Mouse (Mus musculus) lung, embryonic 15.5 days (tissue): ENCODE data around the gene Olfr695. TPM values are rescaled to one million over a fixed set of nuclear protein-coding genes. Genes with fewer than 3 reads are reported as not detected.

ENCODE experiments used
- ATAC-seq: fragments of 200-750 bp; cut with Nextera tagmentation; 2 replicates; pipeline ENCODE4 v1.8.0; 2017; ENCODE audit warnings: moderate number of reproducible peaks, borderline replicate concordance; ENCODE audit not compliant: low FRiP score, low TSS enrichment; ENCODE audit errors: extremely low read depth
- H3K27ac ChIP-seq: fragments of 300-500 bp; sonication (generic); 2 replicates; pipeline ENCODE4 v1.5.1; 2015; ENCODE audit warnings: moderate library complexity, mild to moderate bottlenecking, inconsistent platforms
- H3K27me3 ChIP-seq: fragments of 300-500 bp; sonication (generic); 2 replicates; pipeline ENCODE4 v1.6.1; 2015; ENCODE audit warnings: inconsistent platforms
- H3K36me3 ChIP-seq: fragments of 300-500 bp; sonication (generic); 2 replicates; pipeline ENCODE4 v1.6.1; 2015; ENCODE audit warnings: inconsistent platforms
- H3K4me1 ChIP-seq: fragments of 300-500 bp; sonication (generic); 2 replicates; pipeline ENCODE4 v1.6.1; 2015; ENCODE audit warnings: inconsistent platforms
- H3K4me2 ChIP-seq: fragments of 300-500 bp; sonication (generic); 2 replicates; pipeline ENCODE4 v1.6.1; 2015; ENCODE audit warnings: inconsistent platforms, mild to moderate bottlenecking, moderate library complexity
- H3K4me3 ChIP-seq: fragments of 300-500 bp; sonication (generic); 2 replicates; pipeline ENCODE4 v1.5.1; 2015; ENCODE audit warnings: mild to moderate bottlenecking, inconsistent platforms
- H3K9ac ChIP-seq: fragments of 300-500 bp; sonication (generic); 2 replicates; pipeline ENCODE4 v1.6.1; 2015; ENCODE audit warnings: inconsistent platforms
- H3K9me3 ChIP-seq: fragments of 300-500 bp; sonication (generic); 2 replicates; pipeline ENCODE4 v1.6.1; 2016; ENCODE audit warnings: inconsistent platforms
- WGBS: fragments of 180-500 bp; shearing (Covaris S2); methylation state at CpG from one replicate; pipeline ENCODE4 v1.1.7; 2015; 5-methylcytosine and 5-hydroxymethylcytosine counted together
- polyA plus RNA-seq: library from polyadenylated mRNA; unstranded; fragments of >200 nt; fragmentation: Nextera tagmentation; extraction: Ambion mirVana; gene quantifications from 2 replicates; pipeline ENCODE4 v1.2.1, GENCODE M21; 2015

Olfr695 gene
- polyA plus RNA-seq, 1 experiment from 2014 or later, result not detected

- no peak for ATAC-seq
- Histone ChIP-seq H3K9ac (no peak within 1 kb of the TSS), H3K27ac (no peak within 1 kb of the TSS), H3K27me3 (no peaks in the 10 kb centered on the region), H3K4me3 (no peak within 1 kb of the TSS), H3K9me3 (no peaks in the 10 kb centered on the region), H3K4me2 (no peak within 1 kb of the TSS), H3K4me1 (no peaks in the 10 kb centered on the region), H3K36me3 (no peaks in the 10 kb centered on the region)
- WGBS, result 89% methylated on average over 1 of the region's 1 CpGs
Measured at GRCm38 (mm10) chr7:106691714-106692113, 24.5 kb downstream of the Olfr695 start, which contains the start of gene Olfr694. Olfr694 (minus strand) TSS chr7:106691814.

GRCm38 (mm10) chr7:106685382-106685781 lies 30.8 kb downstream of the Olfr695 start:
- no peaks in the 10 kb centered on the region for H3K9me3 ChIP-seq
- no peak overlapping the region for H3K9ac ChIP-seq
- no peak overlapping the region for H3K27ac ChIP-seq
- 78% methylated on average over 2 of the region's 2 CpGs for WGBS
- no peak for ATAC-seq
- no peaks in the 10 kb centered on the region for H3K4me1 ChIP-seq
- H3K36me3 ChIP-seq, result no peaks in the 10 kb centered on the region
- H3K4me2 ChIP-seq, result no peak overlapping the region
- no peaks in the 10 kb centered on the region for H3K27me3 ChIP-seq
- no peak overlapping the region for H3K4me3 ChIP-seq

DNA sequence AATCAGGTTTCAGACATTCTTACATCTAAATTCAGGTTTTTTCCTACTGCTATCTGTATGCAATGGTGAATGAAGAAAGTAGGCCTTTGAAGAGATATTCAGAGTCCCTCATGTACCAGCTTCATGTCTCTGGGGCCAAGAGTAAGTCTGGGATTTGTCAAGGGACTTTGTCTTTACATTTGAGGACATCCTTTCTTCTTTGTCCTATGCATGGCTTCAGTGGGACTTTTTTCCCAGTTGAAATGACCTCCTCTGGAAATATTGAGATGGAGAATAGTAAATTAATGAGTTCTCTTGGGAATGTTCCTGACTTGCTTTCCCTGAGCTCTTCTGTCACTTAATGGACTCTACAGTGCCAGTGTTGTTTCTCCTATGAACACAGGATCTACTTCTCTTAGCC lies 35.7 kb downstream of the Olfr695 start, which contains the start of gene Olfr693:
Gene Olfr693 (minus strand): TSS at position 101 of the 400 bp plus-strand sequence.
- Histone ChIP-seq H3K4me2 (no peak within 1 kb of the TSS), H3K27me3 (no peaks in the 10 kb centered on the region), H3K4me1 (no peaks in the 10 kb centered on the region), H3K9me3 (no peaks in the 10 kb centered on the region), H3K9ac (no peak within 1 kb of the TSS), H3K36me3 (no peaks in the 10 kb centered on the region), H3K27ac (no peak within 1 kb of the TSS), H3K4me3 (no peak within 1 kb of the TSS)
- ATAC-seq, result no peak

Other genes starting within 250 kb of the Olfr695 start
- gene Olfr693, start 35.8 kb downstream of the Olfr695 start, polyA plus RNA-seq, result not detected in 2 replicates
- gene Olfr694, start 24.6 kb downstream of the Olfr695 start, polyA plus RNA-seq, result not detected in 2 replicates
- gene Olfr697, start 26.0 kb upstream of the Olfr695 start, polyA plus RNA-seq, result not detected in 2 replicates
- gene Olfr698, start 39.0 kb upstream of the Olfr695 start, polyA plus RNA-seq, result not detected in 2 replicates
- gene Olfr699, start 76.8 kb upstream of the Olfr695 start, polyA plus RNA-seq, result not detected in 2 replicates
- not detected in 2 replicates for gene Olfr700, start 92.4 kb upstream of the Olfr695 start, polyA plus RNA-seq
- gene Olfr701, start 97.7 kb upstream of the Olfr695 start, polyA plus RNA-seq, result not detected in 2 replicates
- not detected in 2 replicates for gene Olfr702, start 117.5 kb upstream of the Olfr695 start, polyA plus RNA-seq
- gene Olfr703, start 127.0 kb upstream of the Olfr695 start, polyA plus RNA-seq, result not detected in 2 replicates
- not detected in 2 replicates for gene Olfr704, start 146.8 kb upstream of the Olfr695 start, polyA plus RNA-seq
- gene Olfr705, start 160.5 kb upstream of the Olfr695 start, polyA plus RNA-seq, result not detected in 2 replicates
- not detected in 2 replicates for gene Olfr706, start 171.8 kb upstream of the Olfr695 start, polyA plus RNA-seq
- not detected in 2 replicates for gene Olfr707, start 184.8 kb upstream of the Olfr695 start, polyA plus RNA-seq
- not detected in 2 replicates for gene Olfr1532-ps1, start 191.6 kb upstream of the Olfr695 start, polyA plus RNA-seq
- gene Olfr709-ps1, start 215.8 kb upstream of the Olfr695 start, polyA plus RNA-seq, result not detected in 2 replicates
- not detected in 2 replicates for gene Olfr710, start 231.9 kb upstream of the Olfr695 start, polyA plus RNA-seq
- not detected in 2 replicates for gene Olfr6, start 247.5 kb upstream of the Olfr695 start, polyA plus RNA-seq